In genomic region chr3:34003860-34004259, GRCm38 (mm10) we compare ENCODE assay signal across 27 mouse cellular contexts.
"Had no signal": no experiment of that assay in that cellular context is flagged by ENCODE, and none has a peak within 500 bp of the region (broad histone marks: within the 10 kb centered on the region; RNA-seq: fewer than 3 reads in every experiment).

No protein-coding gene starts in this region.

- H3K9me3 ChIP-seq: embryonic facial prominence, embryonic 10.5 days; embryonic facial prominence, embryonic 12.5 days; embryonic facial prominence, embryonic 13.5 days; embryonic facial prominence, embryonic 15.5 days; forebrain, embryonic 10.5 days; forebrain, embryonic 12.5 days; forebrain, embryonic 13.5 days; forebrain, embryonic 15.5 days; heart, embryonic 10.5 days had no signal

- H3K27me3 ChIP-seq: embryonic facial prominence, embryonic 12.5 days; embryonic facial prominence, embryonic 13.5 days; embryonic facial prominence, embryonic 15.5 days; forebrain, embryonic 13.5 days; forebrain, embryonic 15.5 days had no signal

- H3K4me2 ChIP-seq: embryonic facial prominence, embryonic 12.5 days; embryonic facial prominence, embryonic 13.5 days; embryonic facial prominence, embryonic 15.5 days; forebrain, embryonic 12.5 days; forebrain, embryonic 13.5 days; forebrain, embryonic 15.5 days had no signal

- ATAC-seq: forebrain, embryonic 13.5 days; forebrain, embryonic 14.5 days; forebrain, embryonic 15.5 days; forebrain, embryonic 16.5 days; forebrain, postnatal 0 days had no signal

- H3K4me3 ChIP-seq: embryonic facial prominence, embryonic 10.5 days; embryonic facial prominence, embryonic 12.5 days; embryonic facial prominence, embryonic 13.5 days; embryonic facial prominence, embryonic 15.5 days; erythroblast, embryonic 14.5 days; forebrain, embryonic 10.5 days; forebrain, embryonic 12.5 days; forebrain, embryonic 13.5 days; forebrain, embryonic 15.5 days; gastrocnemius, adult 2 months; heart, adult 2 months; heart, embryonic 10.5 days had no signal

- H3K36me3 ChIP-seq: embryonic facial prominence, embryonic 10.5 days; embryonic facial prominence, embryonic 12.5 days; embryonic facial prominence, embryonic 13.5 days; embryonic facial prominence, embryonic 15.5 days; forebrain, embryonic 10.5 days; forebrain, embryonic 12.5 days; forebrain, embryonic 15.5 days; heart, embryonic 10.5 days had no signal

- H3K27ac ChIP-seq: embryonic facial prominence, embryonic 10.5 days; embryonic facial prominence, embryonic 12.5 days; embryonic facial prominence, embryonic 13.5 days; embryonic facial prominence, embryonic 15.5 days; forebrain, embryonic 10.5 days; forebrain, embryonic 12.5 days; forebrain, embryonic 13.5 days; forebrain, embryonic 15.5 days; gastrocnemius, adult 2 months; heart, adult 2 months; heart, embryonic 10.5 days had no signal

- H3K9ac ChIP-seq: embryonic facial prominence, embryonic 12.5 days; embryonic facial prominence, embryonic 13.5 days; embryonic facial prominence, embryonic 15.5 days; forebrain, embryonic 12.5 days; forebrain, embryonic 13.5 days; forebrain, embryonic 15.5 days; forebrain, postnatal 0 days had no signal

- H3K4me1 ChIP-seq: embryonic facial prominence, embryonic 12.5 days; embryonic facial prominence, embryonic 13.5 days; embryonic facial prominence, embryonic 15.5 days; forebrain, embryonic 13.5 days; forebrain, embryonic 15.5 days had no signal

- DNase-seq: cerebellum, adult 9-10 months; cerebellum, adult 9-11 months; cerebellum, postnatal 10 days; cerebellum, postnatal 14 days; cerebellum, postnatal 25 days; cerebellum, postnatal 36 days; embryo, embryonic 11 days; forebrain, postnatal 0 days; gastrocnemius, adult 2 months; gastrocnemius, postnatal 10 days; gastrocnemius, postnatal 14 days; gastrocnemius, postnatal 25 days; gastrocnemius, postnatal 36 days; heart, adult 18-20 months; heart, adult 2 months had no signal
